Mouse (Mus musculus) megakaryocyte, embryonic 14.5 days (primary cell): ENCODE measurements at regions not wholly inside any gene's neighbourhood (a gene's known extent, or its start where the extent isn't known, plus 50 kb on each side); places are given as distances from the start of the nearest gene placed in this dataset.

Experiments used
- FLI1 ChIP-seq: IDR thresholded peaks from 2 replicates; pipeline ENCODE4 v1.6.1; 2012; ENCODE audit warnings: low read length, inconsistent platforms, mixed read lengths
- GATA1 ChIP-seq: IDR thresholded peaks from 3 replicates; pipeline ENCODE4 v1.6.1; 2012; ENCODE audit warnings: mixed read lengths, low read length, inconsistent platforms, borderline replicate concordance

GRCm38 (mm10) chr2:61938296-61938695 lies 108.0 kb upstream of the Slc4a10 start:
- no peak for TF ChIP-seq GATA1
- TF ChIP-seq FLI1 = no peak
